Mouse (Mus musculus): ENCODE measurements around the gene Rev1.
"Not testable (repeated sequence)": the region's sequence is repeated elsewhere in the genome, so short reads cannot be mapped to it uniquely, and the experiment has no call there.

Gene Rev1

GRCm38 (mm10) chr1:38067276-38067675 is 62.3 kb downstream of the Rev1 start:
- no peak for DNase-seq (ENCODE audit: low spot score)

GRCm38 (mm10) chr1:38062156-38062555 is 67.4 kb downstream of the Rev1 start:
- DNase-seq (ENCODE audit: low spot score) = not testable (repeated sequence)

- no peak for DNase-seq (ENCODE audit: low spot score)
These were observed 71.2 kb downstream of the Rev1 start for GRCm38 (mm10) chr1:38058417-38058816.

GRCm38 (mm10) chr1:38055176-38055575 is 74.4 kb downstream of the Rev1 start:
- no peak for DNase-seq (ENCODE audit: low spot score)

GRCm38 (mm10) chr1:38049562-38049961 is 80.0 kb downstream of the Rev1 start:
- DNase-seq (ENCODE audit: low spot score) = no peak

- no peak for DNase-seq (ENCODE audit: low spot score)
These were observed 81.5 kb downstream of the Rev1 start for GRCm38 (mm10) chr1:38048121-38048520.

- no peak for DNase-seq (ENCODE audit: low spot score)
These were observed 90.7 kb downstream of the Rev1 start for GRCm38 (mm10) chr1:38038898-38039297.

GRCm38 (mm10) chr1:38037375-38037774 is 92.2 kb downstream of the Rev1 start:
- no peak for DNase-seq (ENCODE audit: low spot score)

- no peak for DNase-seq (ENCODE audit: low spot score)
These were observed 94.1 kb downstream of the Rev1 start for GRCm38 (mm10) chr1:38035521-38035920.

GRCm38 (mm10) chr1:38031391-38031790 is 98.2 kb downstream of the Rev1 start:
- DNase-seq (ENCODE audit: low spot score) = no peak

- DNase-seq (ENCODE audit: low spot score) = no peak
These were observed 102.3 kb downstream of the Rev1 start for GRCm38 (mm10) chr1:38027301-38027700.

- no peak for DNase-seq (ENCODE audit: low spot score)
These were observed 114.9 kb downstream of the Rev1 start for GRCm38 (mm10) chr1:38014551-38015203.

- DNase-seq (ENCODE audit: low spot score) = no peak
These were observed 117.1 kb downstream of the Rev1 start for GRCm38 (mm10) chr1:38012509-38012908.

- no peak for DNase-seq (ENCODE audit: low spot score)
These were observed 117.5 kb downstream of the Rev1 start for GRCm38 (mm10) chr1:38012104-38012503.

GRCm38 (mm10) chr1:38011647-38012046 is 118.0 kb downstream of the Rev1 start:
- no peak for DNase-seq (ENCODE audit: low spot score)

GRCm38 (mm10) chr1:38006741-38007140 is 122.9 kb downstream of the Rev1 start:
- DNase-seq (ENCODE audit: low spot score) = no peak

- no peak for DNase-seq (ENCODE audit: low spot score)
These were observed 126.6 kb downstream of the Rev1 start for GRCm38 (mm10) chr1:38003046-38003445.
